Mouse (Mus musculus) lung, embryonic 16.5 days (tissue): ENCODE measurements around the gene Mink1. TPM values are rescaled to one million over a fixed set of nuclear protein-coding genes. Genes with fewer than 3 reads are reported as not detected.

Source experiments
- ATAC-seq: fragments of 200-750 bp; cut with Nextera tagmentation; 2 replicates; pipeline ENCODE4 v1.8.0; 2017; ENCODE audit warnings: low read depth, mild to moderate bottlenecking, moderate library complexity
- H3K27ac ChIP-seq: fragments of 300-500 bp; sonication (generic); 2 replicates; pipeline ENCODE4 v1.5.1; 2014; ENCODE audit warnings: mild to moderate bottlenecking, control low read depth, low read length
- H3K27me3 ChIP-seq: fragments of 300-500 bp; sonication (generic); 2 replicates; pipeline ENCODE4 v1.6.1; 2014; ENCODE audit warnings: low read depth, low read length, mixed read lengths; ENCODE audit not compliant: control insufficient read depth, insufficient read depth
- H3K36me3 ChIP-seq: fragments of 300-500 bp; sonication (generic); 2 replicates; pipeline ENCODE4 v1.6.1; 2014; ENCODE audit warnings: low read length; ENCODE audit not compliant: control insufficient read depth, insufficient read depth
- H3K4me1 ChIP-seq: fragments of 300-500 bp; sonication (generic); replicated peaks from 2 replicates; pipeline ENCODE4 v1.6.1; 2014; ENCODE audit warnings: low read length, mixed read lengths; ENCODE audit not compliant: control insufficient read depth, insufficient read depth
- H3K4me2 ChIP-seq: fragments of 300-500 bp; sonication (generic); 2 replicates; pipeline ENCODE4 v1.6.1; 2014; ENCODE audit warnings: low read depth, low read length, control low read depth
- H3K4me3 ChIP-seq: fragments of 300-500 bp; sonication (generic); 2 replicates; pipeline ENCODE4 v1.5.1; 2014; ENCODE audit warnings: mild to moderate bottlenecking, low read length, control low read depth
- H3K9ac ChIP-seq: fragments of 300-500 bp; sonication (generic); 2 replicates; pipeline ENCODE4 v1.6.1; 2014; ENCODE audit warnings: low read length, control low read depth
- H3K9me3 ChIP-seq: fragments of 300-500 bp; sonication (generic); 2 replicates; pipeline ENCODE4 v1.6.1; 2016; ENCODE audit warnings: low read length; ENCODE audit not compliant: control insufficient read depth
- WGBS: fragments of 180-500 bp; shearing (Covaris S2); extraction: QIAGEN DNeasy Blood & Tissue Kit; methylation state at CpG from one replicate; pipeline ENCODE4 v1.1.7; 2014; 5-methylcytosine and 5-hydroxymethylcytosine counted together
- polyA plus RNA-seq: library from polyadenylated mRNA; unstranded; fragments of >200 nt; fragmentation: Nextera tagmentation; extraction: Ambion mirVana; gene quantifications from 2 replicates; pipeline ENCODE4 v1.2.1, GENCODE M21; 2015

Mink1 gene
- polyA plus RNA-seq, 1 experiment from 2014 or later = 10.3 TPM

DNA sequence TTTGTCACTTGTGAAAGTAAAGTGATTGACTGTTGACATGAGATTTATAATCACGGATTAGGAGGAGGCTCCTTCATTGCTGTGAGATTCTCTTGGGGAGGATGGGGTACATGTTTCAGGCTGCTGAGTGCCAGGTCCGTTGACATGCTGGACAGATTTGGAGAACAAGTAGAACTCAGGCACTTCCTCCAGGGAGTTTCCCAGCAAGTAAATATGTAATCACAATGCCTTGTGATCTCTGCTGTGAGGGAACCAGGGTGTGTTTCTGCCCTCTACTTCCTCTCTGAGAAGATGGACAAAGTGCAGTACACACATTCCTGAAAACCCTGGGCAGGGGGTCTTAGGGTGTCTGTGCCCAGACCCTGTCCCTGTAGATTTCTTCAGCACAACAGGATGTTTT lies 33.0 kb downstream of the Mink1 start:
- H3K9me3 ChIP-seq = no peaks in the 10 kb centered on the region
- WGBS = 34% methylated on average over 2 of the region's 2 CpGs
- no peaks in the 10 kb centered on the region for H3K27me3 ChIP-seq
- no peak overlapping the region for H3K4me3 ChIP-seq
- H3K4me1 ChIP-seq = no peaks in the 10 kb centered on the region
- H3K9ac ChIP-seq = no peak overlapping the region
- ATAC-seq = no peak; the same call in 1 of the 2 replicates
- peaks cover 9% of the 10 kb centered on the region for H3K36me3 ChIP-seq
- H3K4me2 ChIP-seq = no peak overlapping the region
- H3K27ac ChIP-seq = no peak overlapping the region; the same call in 1 of the 2 replicates

DNA sequence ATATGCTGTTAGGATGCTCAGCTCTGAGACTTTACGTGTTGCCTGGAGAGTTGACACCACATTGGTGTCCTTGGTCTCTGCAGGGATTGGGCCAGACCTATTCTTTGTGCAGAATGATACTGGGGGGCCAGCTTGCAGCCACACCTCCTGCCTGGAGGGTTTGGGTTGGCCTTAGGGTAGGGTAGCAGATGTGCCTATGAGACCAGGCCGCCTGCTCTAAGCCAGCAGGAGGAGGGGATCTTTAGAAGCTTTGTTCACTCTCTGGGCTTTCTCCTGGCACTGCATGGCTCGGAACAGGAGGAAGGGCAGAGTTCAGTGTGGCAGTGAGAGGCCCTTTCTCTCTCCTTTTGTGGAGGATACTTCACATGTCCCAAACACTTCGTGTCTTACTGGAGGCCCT lies 33.4 kb downstream of the Mink1 start:
- no peak for ATAC-seq
- H3K4me3 ChIP-seq = no peak overlapping the region
- no peaks in the 10 kb centered on the region for H3K27me3 ChIP-seq
- peaks cover 9% of the 10 kb centered on the region for H3K36me3 ChIP-seq
- no peak overlapping the region for H3K9ac ChIP-seq
- no peak overlapping the region for H3K4me2 ChIP-seq
- 61% methylated on average over 4 of the region's 4 CpGs for WGBS
- H3K4me1 ChIP-seq = no peaks in the 10 kb centered on the region
- no peaks in the 10 kb centered on the region for H3K9me3 ChIP-seq
- no peak overlapping the region for H3K27ac ChIP-seq

DNA sequence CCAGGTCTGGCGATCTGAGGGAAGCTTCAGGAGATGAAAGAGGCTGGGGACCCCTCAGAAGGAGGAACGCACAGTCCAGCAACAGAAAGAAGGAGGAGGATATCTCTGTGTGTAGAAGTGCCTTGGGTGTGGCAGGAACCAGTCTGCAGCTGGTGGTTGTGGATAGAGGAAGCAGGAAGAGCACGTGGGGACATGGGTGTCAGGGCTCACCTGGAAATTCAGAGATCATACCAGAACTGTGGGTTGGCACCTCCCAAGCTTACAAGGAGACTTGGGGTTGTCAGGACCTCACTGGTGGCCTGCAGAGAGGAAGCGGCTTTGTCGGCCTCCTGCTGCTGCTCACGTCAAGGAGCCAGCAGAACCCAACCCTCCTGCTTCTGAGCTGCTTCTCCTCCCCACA lies 34.6 kb downstream of the Mink1 start:
- Histone ChIP-seq H3K36me3 (peaks cover 11% of the 10 kb centered on the region), H3K9ac (no peak overlapping the region), H3K4me2 (no peak overlapping the region), H3K27me3 (no peaks in the 10 kb centered on the region), H3K9me3 (no peaks in the 10 kb centered on the region), H3K4me1 (no peaks in the 10 kb centered on the region), H3K4me3 (no peak overlapping the region), H3K27ac (no peak overlapping the region)
- no peak for ATAC-seq
- 73% methylated on average over 6 of the region's 6 CpGs for WGBS

DNA sequence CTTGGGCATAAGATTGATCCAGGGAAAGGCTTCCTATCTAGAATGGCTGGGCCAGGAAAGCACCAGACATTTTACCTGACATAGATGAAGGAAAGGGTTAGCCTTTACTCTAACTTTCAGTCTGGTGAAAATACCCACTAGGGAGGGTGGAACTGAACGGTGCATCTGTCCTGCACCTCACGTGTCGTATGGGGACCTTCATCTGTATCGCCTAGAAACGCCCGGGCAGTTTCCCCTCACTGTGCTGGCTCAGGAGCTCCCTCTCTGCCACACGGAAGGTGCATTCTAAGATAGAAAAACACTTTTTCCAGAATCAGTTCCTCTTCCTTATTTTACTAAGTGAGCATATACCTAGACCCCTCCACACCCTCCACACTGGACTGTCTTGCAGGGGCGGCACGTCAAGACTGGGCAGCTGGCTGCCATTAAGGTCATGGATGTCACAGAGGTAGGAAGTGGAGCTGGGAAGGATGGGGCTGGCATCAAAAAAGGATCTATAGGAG lies 35.8 kb downstream of the Mink1 start:
- H3K36me3 ChIP-seq = peaks cover 11% of the 10 kb centered on the region
- WGBS = 86% methylated on average over 9 of the region's 9 CpGs
- H3K9me3 ChIP-seq = no peaks in the 10 kb centered on the region
- H3K27me3 ChIP-seq = no peaks in the 10 kb centered on the region
- no peak overlapping the region for H3K27ac ChIP-seq
- ATAC-seq = no peak
- no peaks in the 10 kb centered on the region for H3K4me1 ChIP-seq
- H3K9ac ChIP-seq = no peak overlapping the region
- no peak overlapping the region for H3K4me2 ChIP-seq
- H3K4me3 ChIP-seq = no peak overlapping the region

GRCm38 (mm10) chr11:70605024-70605566 lies 42.4 kb downstream of the Mink1 start:
- 58% methylated on average over 14 of the region's 14 CpGs for WGBS
- peaks cover 32% of the 10 kb centered on the region for H3K36me3 ChIP-seq

DNA sequence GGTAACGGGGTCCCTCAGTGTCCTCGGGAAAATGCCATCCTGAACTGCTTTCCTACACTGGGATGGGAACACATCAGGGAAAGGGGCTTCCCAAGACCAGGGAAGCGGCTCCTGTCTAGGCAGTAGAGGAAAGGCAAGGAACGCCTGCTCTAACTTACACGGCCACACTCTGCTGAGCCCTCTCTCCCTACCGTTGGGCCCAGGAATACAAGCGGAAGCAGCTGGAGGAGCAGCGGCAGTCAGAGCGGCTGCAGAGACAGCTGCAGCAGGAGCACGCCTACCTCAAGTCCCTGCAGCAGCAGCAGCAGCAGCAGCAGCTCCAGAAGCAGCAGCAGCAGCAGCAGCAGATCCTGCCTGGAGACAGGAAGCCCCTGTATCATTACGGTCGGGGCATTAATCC lies 44.0 kb downstream of the Mink1 start:
- WGBS = 73% methylated on average over 12 of the region's 12 CpGs
- no peak overlapping the region for H3K27ac ChIP-seq
- no peak overlapping the region for H3K9ac ChIP-seq
- peaks cover 36% of the 10 kb centered on the region for H3K36me3 ChIP-seq
- no peak for ATAC-seq
- no peak overlapping the region for H3K4me3 ChIP-seq
- H3K9me3 ChIP-seq = no peaks in the 10 kb centered on the region
- no peaks in the 10 kb centered on the region for H3K27me3 ChIP-seq
- H3K4me2 ChIP-seq = no peak overlapping the region
- no peaks in the 10 kb centered on the region for H3K4me1 ChIP-seq

More at GRCm38 (mm10) chr11:70605024-70605566, 42.4 kb downstream of the Mink1 start:
- Histone ChIP-seq H3K9me3 (no peaks in the 10 kb centered on the region), H3K4me3 (no peak overlapping the region), H3K27ac (no peak overlapping the region), H3K27me3 (no peaks in the 10 kb centered on the region), H3K4me1 (no peaks in the 10 kb centered on the region), H3K4me2 (no peak overlapping the region), H3K9ac (no peak overlapping the region)
- ATAC-seq = peak; percentile 37

GRCm38 (mm10) chr11:70607611-70608010 lies 44.9 kb downstream of the Mink1 start:
- peaks cover 37% of the 10 kb centered on the region for H3K36me3 ChIP-seq

DNA sequence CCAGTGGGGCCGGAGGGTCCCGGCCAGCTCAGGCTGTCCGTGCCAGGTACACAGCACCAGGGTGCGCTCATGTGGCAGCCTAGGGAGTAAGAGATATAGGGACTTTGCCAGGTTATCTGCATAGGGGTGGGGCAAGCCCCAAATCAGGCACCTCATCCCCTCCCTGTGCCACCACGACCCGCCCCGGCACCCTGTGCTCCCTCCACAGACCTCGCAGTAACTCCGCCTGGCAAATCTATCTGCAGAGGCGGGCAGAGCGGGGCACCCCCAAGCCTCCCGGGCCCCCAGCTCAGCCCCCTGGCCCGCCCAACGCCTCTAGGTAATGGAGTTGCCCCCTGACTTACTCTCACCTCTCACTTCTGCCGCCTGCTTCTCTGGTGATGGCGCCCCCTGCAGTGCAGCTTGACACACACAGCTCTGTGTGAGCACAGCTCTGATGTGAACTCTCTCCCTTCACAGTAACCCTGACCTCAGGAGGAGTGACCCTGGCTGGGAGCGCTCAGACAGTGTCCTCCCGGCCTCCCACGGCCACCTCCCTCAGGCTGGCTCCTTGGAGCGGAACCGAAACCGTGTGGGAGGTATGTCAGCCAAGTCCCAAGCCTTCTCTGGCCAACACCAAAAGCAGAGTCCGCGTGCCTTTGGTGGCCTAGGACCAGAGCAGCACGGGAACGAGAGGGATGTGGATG lies 45.8 kb downstream of the Mink1 start:
- Histone ChIP-seq H3K4me3 (no peak overlapping the region), H3K27ac (no peak overlapping the region), H3K9ac (no peak overlapping the region), H3K9me3 (no peaks in the 10 kb centered on the region), H3K4me2 (no peak overlapping the region), H3K36me3 (peaks cover 42% of the 10 kb centered on the region), H3K4me1 (no peaks in the 10 kb centered on the region), H3K27me3 (no peaks in the 10 kb centered on the region)
- no peak for ATAC-seq
- WGBS = 88% methylated on average over 26 of the region's 26 CpGs

More at GRCm38 (mm10) chr11:70607611-70608010, 44.9 kb downstream of the Mink1 start:
- Histone ChIP-seq H3K27ac (no peak overlapping the region), H3K9me3 (no peaks in the 10 kb centered on the region), H3K9ac (no peak overlapping the region), H3K27me3 (no peaks in the 10 kb centered on the region), H3K4me1 (no peaks in the 10 kb centered on the region), H3K4me3 (no peak overlapping the region), H3K4me2 (no peak overlapping the region)
- 87% methylated on average over 9 of the region's 9 CpGs for WGBS
- no peak for ATAC-seq

- no peak overlapping the region for H3K4me2 ChIP-seq
- no peaks in the 10 kb centered on the region for H3K27me3 ChIP-seq
- 85% methylated on average over 4 of the region's 4 CpGs for WGBS
- no peak overlapping the region for H3K27ac ChIP-seq
- no peaks in the 10 kb centered on the region for H3K9me3 ChIP-seq
- no peak for ATAC-seq
- H3K4me3 ChIP-seq = no peak overlapping the region
- peaks cover 13% of the 10 kb centered on the region; the same call in 1 of the 2 replicates for H3K4me1 ChIP-seq
- H3K9ac ChIP-seq = no peak overlapping the region
- H3K36me3 ChIP-seq = peaks cover 33% of the 10 kb centered on the region
These were observed 48.1 kb downstream of the Mink1 start for GRCm38 (mm10) chr11:70610752-70611151.
